Mouse (Mus musculus): ENCODE data around the gene Srcin1. TPM values are rescaled to one million over a fixed set of nuclear protein-coding genes. Genes with fewer than 3 reads are reported as not detected.

Srcin1 gene
- total RNA-seq, 2 experiments from 2014 or later: 309 to 331 TPM

DNA sequence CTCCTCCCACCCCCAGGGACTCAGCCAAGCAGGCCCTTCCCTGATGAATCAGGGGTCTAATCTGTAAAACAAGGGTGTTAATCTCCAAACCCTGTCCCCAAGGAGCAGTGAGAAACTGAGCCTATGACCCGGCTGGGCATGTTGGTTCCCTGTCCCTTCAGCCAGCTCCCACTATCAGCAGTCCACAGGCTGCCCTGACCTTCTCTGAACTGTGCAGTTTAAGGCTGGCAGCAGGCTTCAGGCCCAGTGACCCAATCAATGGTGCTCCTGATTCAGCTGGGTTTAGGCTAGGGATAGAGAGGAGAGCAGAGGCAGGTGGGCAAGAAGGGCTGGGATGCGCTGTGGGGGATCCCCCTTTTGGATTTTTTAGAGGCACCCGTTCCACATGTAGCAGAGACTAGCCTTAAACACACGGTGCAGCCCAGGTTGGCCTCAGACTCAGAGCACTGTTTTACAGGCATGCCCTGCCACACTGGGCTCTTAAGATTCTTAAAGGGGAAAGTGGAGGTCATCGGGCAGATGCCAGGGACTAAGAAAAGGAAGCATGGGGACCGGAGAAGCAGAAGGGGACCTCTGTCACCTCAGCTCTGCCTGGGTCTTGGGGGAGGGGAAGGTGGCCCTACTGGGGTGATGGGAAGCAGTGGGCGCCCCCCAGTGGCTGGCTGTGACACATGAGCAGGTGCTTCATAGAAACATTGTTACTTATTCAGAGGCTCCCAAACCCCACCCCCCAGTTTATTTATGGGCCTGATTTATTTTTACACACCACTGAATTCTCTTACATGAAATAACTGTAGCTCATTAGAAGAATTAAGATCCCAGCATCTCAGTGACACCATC lies 19.2 kb downstream of the Srcin1 start:
- DNase-seq (ENCODE audit: low spot score in 2 of 2): peak; percentile 76 to 84

DNA sequence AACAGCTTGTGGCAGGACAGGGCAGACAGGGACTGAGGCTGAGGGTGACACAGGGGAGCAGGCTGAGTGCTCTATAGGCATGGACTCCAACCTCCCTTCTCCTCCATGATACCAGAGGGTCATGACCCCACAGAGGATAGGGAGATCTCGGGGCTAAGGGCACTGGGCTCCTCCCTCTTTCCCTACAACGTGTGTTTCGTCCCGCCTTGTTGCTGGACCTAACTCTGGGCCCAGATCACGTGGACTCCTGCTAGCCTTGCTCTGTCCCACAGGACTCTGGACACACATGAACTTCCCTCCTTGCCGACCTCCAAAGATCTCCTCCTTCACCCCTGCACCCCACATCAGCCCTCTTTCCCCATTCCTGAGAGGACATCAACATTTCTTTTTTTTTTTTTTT lies 20.8 kb downstream of the Srcin1 start:
- DNase-seq (ENCODE audit: low spot score in 2 of 2): no peak

DNA sequence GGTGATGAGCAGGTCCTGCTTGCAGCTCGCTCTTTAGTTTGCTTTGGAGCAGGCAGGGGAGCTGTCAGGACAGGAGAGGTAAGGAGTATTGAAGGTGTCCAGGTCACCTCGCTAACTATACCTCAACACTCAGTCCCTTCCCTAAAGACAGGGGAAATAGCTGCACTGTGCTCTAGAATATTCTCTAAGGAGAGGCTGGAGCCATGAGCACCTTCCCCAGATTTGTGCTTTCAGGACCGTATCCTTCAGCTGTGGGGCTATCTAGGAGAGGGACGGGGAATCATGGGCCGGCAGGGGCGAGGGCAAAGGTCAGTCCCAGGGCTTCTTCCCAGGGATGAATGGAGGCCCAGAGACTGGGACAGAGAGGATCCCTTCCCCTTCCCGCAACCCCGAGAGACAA lies 23.8 kb downstream of the Srcin1 start:
- no peak for DNase-seq (ENCODE audit: low spot score in 2 of 2)

DNA sequence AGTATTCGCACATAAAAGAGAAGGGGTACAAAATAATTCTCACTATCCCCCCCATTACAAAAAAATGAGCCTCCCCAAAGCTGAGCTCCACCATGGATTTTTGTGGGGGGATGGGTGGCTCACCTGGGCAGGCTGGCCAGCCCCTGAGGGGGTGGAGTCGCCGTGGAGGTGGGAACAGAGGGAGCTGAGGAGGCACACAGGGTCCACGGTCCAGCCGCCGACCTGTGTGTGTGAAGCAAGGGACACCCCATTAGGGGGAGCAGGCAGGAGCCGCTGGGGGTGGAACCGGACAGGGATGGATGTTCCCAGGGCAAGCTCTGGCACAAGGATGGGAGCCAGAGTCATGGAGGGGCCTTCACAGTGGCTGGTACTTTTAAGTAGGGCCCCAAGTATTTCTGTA lies 27.2 kb downstream of the Srcin1 start:
- DNase-seq (ENCODE audit: low spot score in 2 of 2): no peak

DNA sequence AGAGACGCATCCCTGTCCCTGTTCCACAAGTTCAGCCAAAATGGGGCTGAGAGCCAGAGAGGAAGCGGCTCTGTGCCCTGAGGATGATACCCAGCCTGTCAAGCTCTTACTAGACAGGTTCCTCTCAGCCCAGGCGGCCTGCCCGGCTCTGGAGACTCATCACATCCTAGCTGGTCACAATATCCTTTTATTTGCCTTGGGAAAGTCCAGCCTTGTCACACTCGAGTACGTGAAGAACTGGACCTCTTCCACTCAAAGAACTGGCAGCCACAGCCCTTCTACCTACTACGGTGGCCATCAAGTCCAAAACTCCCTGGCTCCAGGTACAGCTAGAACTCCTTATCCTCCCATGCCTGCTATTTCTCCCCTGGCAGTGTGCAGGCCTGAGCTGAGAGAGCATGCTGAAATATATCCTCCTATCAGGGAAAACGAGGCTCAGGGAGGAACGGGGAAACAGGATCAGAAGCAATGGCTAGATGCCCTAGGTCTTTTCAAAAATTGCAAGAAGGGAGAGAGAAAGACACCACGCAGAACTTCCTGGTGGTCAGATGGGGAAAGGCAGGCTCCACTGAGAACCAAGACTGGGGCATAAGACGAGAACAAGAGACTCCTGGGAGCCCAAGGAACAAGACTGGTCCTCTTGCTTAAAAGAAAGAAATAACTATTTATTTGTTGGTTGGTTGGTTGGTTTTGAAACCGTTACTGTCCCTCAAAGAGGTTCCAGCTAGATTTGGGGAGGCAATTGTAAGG lies 27.9 kb downstream of the Srcin1 start:
- no peak for DNase-seq (ENCODE audit: low spot score in 2 of 2)

DNA sequence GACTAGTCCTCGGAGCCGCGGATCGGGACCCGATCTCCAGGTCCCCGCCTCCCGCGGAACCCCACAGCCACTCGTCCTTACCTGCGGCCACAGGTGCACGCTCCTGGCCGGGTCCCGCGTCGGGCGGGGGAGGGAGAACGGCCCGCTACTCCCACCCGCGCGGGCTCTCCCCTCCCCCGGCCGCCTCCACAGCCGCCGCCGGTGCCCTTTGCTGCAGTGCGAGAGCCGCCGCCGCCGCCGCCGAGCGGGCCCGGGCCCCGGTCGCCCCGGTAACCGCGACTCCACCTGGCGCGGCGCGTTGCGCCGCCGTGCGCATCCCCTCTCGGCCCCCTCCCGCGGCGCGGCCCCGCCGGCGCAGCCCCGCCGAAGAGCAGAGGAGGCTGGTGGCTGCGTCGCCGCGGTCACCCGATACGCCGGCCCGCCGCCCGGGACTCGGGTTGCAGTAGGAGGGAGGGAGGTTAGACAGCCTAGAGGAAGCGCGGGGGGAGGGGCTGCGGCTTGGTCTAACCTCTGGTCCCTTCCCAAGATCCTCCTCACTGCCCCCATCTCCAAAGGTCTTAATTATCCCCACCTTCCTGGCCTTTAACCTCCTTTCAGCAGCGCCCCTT lies 29.1 kb downstream of the Srcin1 start:
- no peak for DNase-seq (ENCODE audit: low spot score in 2 of 2)

GRCm38 (mm10) chr11:97545808-97546560 lies 30.0 kb downstream of the Srcin1 start:
- DNase-seq (ENCODE audit: low spot score in 2 of 2): no peak

DNA sequence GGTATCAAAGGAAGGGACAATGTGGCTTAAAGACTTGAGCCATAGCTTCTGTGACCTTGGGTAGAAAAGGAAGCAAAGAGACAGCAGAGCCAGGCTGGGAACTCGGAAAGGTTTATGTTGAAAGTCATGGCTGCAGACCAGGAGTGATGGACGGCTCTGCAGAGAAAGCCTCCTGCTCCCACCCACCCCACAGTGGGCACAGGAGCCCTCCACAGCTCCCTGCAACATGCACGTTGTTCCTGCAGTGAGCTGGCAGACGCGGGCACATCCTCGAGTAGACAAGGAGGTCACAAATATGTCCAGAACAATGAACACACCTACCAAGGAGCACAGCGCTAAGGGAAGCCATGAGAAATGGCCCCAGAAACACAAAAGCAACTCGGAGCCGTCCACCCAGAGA lies 32.1 kb downstream of the Srcin1 start:
- DNase-seq (ENCODE audit: low spot score in 2 of 2): no peak

GRCm38 (mm10) chr11:97543181-97543733 lies 32.7 kb downstream of the Srcin1 start:
- DNase-seq (ENCODE audit: low spot score in 2 of 2): peak; percentile 58 to 78

DNA sequence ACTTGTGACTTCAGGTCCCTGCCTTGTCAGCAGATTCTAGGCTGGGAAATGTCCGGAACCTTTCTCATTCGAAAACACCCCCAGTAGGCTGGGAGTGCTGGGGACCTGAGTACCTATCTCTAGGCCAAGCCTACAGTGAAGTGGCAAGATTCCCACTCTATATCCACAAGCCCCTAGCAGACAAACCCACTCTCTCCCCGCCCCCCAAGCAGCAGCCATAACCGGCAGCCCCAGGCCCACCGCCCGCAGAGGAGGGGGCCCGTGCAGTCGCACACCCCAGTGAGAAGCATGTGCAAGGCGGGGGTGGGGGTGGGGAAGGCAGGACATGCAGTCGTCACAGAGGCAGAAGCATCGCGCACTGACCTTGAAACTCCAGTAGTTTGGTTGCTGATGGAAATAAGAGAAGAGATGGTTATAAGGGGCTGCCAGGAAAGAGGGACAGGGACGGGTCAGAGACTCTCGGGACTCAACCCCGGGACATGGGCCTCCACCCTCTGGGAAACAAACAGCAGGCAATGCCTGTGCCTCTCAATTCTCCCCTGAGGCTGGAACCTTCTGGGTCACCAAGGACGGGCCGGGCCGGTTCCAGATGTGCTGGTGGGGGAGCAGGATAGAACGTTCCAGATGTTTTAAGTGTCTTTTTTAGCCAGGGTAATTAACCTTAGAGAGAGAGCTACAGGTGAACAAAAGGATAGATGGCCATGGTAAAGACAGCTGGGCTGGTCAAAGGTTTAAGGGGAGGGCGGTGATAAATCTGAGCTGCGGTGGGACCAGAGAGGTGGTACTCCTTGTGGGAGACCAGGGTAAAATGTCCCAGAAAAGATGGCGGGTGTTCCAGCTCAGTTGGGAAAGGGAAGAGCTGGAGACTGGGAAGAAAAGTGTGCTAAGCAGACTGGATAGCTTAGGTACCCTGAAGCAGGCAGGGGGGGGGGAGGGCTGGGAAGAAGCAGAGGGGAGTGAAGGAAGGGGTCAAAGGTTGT lies 33.5 kb downstream of the Srcin1 start:
- DNase-seq (ENCODE audit: low spot score in 2 of 2): no peak

- DNase-seq (ENCODE audit: low spot score in 2 of 2): peak; percentile 73 to 87
Measured at GRCm38 (mm10) chr11:97540604-97541003, 35.4 kb downstream of the Srcin1 start.

DNA sequence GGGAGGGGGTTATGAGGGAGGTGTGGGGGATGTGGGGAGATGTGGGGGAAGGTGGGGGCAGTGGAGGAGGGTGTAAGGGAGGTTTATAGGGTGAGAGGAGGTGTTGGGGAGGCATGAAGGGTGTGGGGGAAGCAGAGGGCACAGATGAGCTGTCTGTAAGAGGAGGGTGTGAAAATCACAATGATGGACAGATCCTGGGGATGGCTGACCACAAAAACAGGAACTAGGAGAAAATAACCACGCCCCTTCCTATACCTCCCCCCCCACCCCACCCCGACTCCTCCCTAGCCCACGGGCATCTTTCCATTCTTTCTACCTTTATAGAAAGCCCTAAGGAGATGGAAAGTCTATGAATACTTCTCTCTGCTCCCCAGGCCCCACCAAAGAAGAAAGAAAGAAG lies 35.9 kb downstream of the Srcin1 start:
- no peak for DNase-seq (ENCODE audit: low spot score in 2 of 2)

DNA sequence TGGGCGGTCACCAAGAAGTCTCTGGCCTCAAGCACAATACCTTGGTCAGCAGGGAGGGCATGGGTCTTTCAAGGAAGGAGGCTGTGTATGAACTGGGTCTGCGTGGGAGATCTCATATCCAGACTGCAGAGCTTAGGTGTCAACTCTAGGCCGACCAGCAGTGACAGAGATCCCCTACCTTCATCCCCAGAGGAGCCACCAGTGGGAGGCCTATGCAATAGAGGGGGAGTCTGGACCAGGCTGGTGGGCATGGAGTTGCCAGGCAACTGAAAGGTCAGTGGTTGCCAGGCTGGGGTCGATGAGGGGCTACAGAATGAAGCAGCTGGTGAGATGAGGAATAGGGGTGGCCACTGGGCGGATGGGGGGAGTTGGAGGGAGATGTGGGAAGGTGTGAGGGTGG lies 36.4 kb downstream of the Srcin1 start:
- no peak for DNase-seq (ENCODE audit: low spot score in 2 of 2)

GRCm38 (mm10) chr11:97537580-97538089 lies 38.4 kb downstream of the Srcin1 start:
- no peak for DNase-seq (ENCODE audit: low spot score in 2 of 2)

GRCm38 (mm10) chr11:97536835-97537579 lies 39.0 kb downstream of the Srcin1 start:
- DNase-seq (ENCODE audit: low spot score in 2 of 2): peak in 1 of 2 experiments; percentile 51

DNA sequence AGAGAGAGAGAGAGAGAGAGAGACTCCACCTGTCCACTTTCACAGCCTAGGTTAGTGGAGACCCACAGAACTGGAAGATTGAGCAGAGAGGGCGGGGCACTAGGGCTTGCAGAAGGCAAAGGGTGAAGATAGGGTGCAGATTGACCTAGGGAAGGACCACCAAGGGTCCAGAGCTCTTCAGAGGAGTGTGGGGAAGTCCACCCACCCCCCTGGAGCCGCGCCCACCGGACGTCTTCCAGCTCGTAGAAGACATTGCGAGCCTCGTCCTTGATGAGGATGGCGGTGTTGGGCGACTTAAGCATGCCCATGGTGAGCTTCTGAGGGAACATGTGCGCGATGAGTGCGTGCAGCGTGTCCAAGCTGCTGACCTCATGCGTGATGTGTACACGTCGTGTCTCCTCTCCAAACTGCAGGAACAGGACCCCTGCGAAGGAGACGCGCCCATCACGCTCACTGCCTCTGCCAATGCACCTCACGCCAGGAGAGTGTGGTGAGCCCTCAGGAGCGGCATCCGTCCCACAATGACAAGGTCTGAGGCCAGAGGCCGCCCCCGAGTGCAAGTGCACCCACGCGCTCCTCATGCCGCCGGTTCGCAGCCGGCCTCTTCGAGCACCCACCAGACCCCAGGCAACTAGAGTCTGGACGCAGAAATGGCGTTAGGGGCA lies 39.8 kb downstream of the Srcin1 start:
- DNase-seq (ENCODE audit: low spot score in 2 of 2): no peak

GRCm38 (mm10) chr11:97535660-97536059 lies 40.3 kb downstream of the Srcin1 start:
- no peak for DNase-seq (ENCODE audit: low spot score in 2 of 2)

GRCm38 (mm10) chr11:97535308-97535630 lies 40.7 kb downstream of the Srcin1 start:
- DNase-seq (ENCODE audit: low spot score in 2 of 2): no peak

All from layer of hippocampus, postnatal 14 days (tissue).